Mouse (Mus musculus) stomach, embryonic 16.5 days (tissue): Measurements from ENCODE around the gene Rundc3a. TPM values are rescaled to one million over a fixed set of nuclear protein-coding genes. Genes with fewer than 3 reads are reported as not detected.

ENCODE experiments used
- ATAC-seq: fragments of 200-750 bp; cut with Nextera tagmentation; 2 replicates; pipeline ENCODE4 v1.8.0; 2017; ENCODE audit warnings: moderate number of reproducible peaks, moderate TSS enrichment; ENCODE audit not compliant: insufficient read depth, low FRiP score
- H3K27ac ChIP-seq: fragments of 300-500 bp; sonication (generic); 2 replicates; pipeline ENCODE4 v1.5.1; 2014; ENCODE audit warnings: low read length
- H3K27me3 ChIP-seq: fragments of 300-500 bp; sonication (generic); 2 replicates; pipeline ENCODE4 v1.6.1; 2014; ENCODE audit warnings: low read length, control low read depth, mixed read lengths; ENCODE audit not compliant: control insufficient read depth, insufficient read depth
- H3K36me3 ChIP-seq: fragments of 300-500 bp; sonication (generic); 2 replicates; pipeline ENCODE4 v1.6.1; 2014; ENCODE audit warnings: low read length; ENCODE audit not compliant: control insufficient read depth, insufficient read depth
- H3K4me1 ChIP-seq: fragments of 300-500 bp; sonication (generic); 2 replicates; pipeline ENCODE4 v1.6.1; 2014; ENCODE audit warnings: low read length, control low read depth, mixed read lengths; ENCODE audit not compliant: control insufficient read depth, insufficient read depth
- H3K4me2 ChIP-seq: fragments of 300-500 bp; sonication (generic); 2 replicates; pipeline ENCODE4 v1.6.1; 2014; ENCODE audit warnings: low read depth, low read length, mixed read lengths
- H3K4me3 ChIP-seq: fragments of 300-500 bp; sonication (generic); replicated peaks from 2 replicates; pipeline ENCODE4 v1.5.1; 2014; ENCODE audit warnings: mild to moderate bottlenecking, low read length
- H3K9ac ChIP-seq: fragments of 300-500 bp; sonication (generic); 2 replicates; pipeline ENCODE4 v1.6.1; 2014; ENCODE audit warnings: low read length
- H3K9me3 ChIP-seq: fragments of 300-500 bp; sonication (generic); replicated peaks from 2 replicates; pipeline ENCODE4 v1.6.1; 2016; ENCODE audit warnings: low read length, control low read depth; ENCODE audit not compliant: control insufficient read depth
- WGBS: fragments of 180-500 bp; shearing (Covaris S2); extraction: QIAGEN DNeasy Blood & Tissue Kit; methylation state at CpG from one replicate; pipeline ENCODE4 v1.1.7; 2014; 5-methylcytosine and 5-hydroxymethylcytosine counted together
- polyA plus RNA-seq: library from polyadenylated mRNA; unstranded; fragments of >200 nt; fragmentation: Nextera tagmentation; extraction: Ambion mirVana; gene quantifications from 2 replicates; pipeline ENCODE4 v1.2.1, GENCODE M21; 2015

Gene Rundc3a
- polyA plus RNA-seq, 1 experiment from 2014 or later: 7.6 TPM

- H3K4me3 ChIP-seq: no peak overlapping the region
- no peak overlapping the region for H3K27ac ChIP-seq
- no peak for ATAC-seq
- H3K36me3 ChIP-seq: no peaks in the 10 kb centered on the region
- no peak overlapping the region for H3K4me2 ChIP-seq
- WGBS: 81% methylated on average over 7 of the region's 7 CpGs
- no peak overlapping the region for H3K9ac ChIP-seq
- H3K9me3 ChIP-seq: no peaks in the 10 kb centered on the region
- H3K27me3 ChIP-seq: no peaks in the 10 kb centered on the region
- H3K4me1 ChIP-seq: peaks cover 20% of the 10 kb centered on the region
Measured at GRCm38 (mm10) chr11:102374108-102374725, 19.0 kb upstream of the Rundc3a start.

DNA sequence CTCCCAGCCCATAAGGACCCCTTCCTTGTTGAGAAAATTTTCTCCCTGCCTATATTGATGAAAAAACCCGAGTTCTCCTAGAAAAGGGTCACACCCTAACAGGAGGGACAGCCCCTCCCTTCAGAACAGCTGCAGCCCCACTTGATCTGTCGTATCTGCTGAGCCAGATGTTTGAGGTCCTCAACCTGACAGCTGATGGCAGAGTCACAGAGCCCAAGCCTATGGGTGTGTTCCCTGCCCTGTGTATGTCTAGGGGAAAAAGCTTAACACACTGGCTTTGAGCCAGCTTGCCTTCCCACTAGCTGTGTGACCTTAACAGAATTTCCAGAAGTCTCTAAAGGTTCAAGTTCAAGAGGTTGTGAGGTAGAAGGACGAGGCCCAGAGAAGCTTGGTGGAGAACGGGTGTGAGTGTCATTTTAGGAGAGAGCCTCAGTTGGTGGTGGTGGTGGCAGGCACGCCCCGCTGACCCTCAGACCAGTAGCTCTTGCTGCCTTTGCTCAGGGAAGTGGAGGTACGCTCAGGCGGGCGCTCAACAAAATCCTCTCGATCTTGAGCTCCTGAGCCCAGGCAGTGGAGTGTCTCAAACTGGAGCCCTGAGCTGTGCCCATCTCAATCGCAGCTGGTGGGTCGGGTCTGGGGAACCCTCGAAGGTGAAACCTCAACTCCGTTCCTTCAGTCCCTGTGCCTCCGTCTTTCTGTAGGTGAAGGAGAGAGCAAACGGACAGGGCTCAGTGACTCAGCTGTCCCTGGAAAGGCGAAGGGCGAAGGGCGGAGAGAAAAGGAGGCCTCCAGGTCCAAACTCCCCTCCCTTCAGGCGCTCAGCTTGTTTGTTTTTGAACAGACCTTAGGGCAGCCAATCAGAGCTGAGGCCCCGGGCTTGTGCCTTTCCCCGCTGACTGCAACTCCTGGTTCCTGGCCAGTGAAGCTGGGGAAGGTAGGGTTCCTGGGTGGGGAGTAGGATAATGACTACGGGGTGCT, 17.7 kb upstream of the Rundc3a start:
- peak; percentile 84 for ATAC-seq
- no peaks in the 10 kb centered on the region for H3K36me3 ChIP-seq
- no peaks in the 10 kb centered on the region for H3K27me3 ChIP-seq
- H3K4me1 ChIP-seq: peaks cover 20% of the 10 kb centered on the region
- H3K27ac ChIP-seq: peak overlapping the region; percentile 55
- H3K4me2 ChIP-seq: peak overlapping the region; percentile 43
- WGBS: 5% methylated on average over 23 of the region's 23 CpGs
- peak overlapping the region; percentile 22 for H3K4me3 ChIP-seq
- peak overlapping the region; percentile 29 for H3K9ac ChIP-seq
- no peaks in the 10 kb centered on the region for H3K9me3 ChIP-seq

DNA sequence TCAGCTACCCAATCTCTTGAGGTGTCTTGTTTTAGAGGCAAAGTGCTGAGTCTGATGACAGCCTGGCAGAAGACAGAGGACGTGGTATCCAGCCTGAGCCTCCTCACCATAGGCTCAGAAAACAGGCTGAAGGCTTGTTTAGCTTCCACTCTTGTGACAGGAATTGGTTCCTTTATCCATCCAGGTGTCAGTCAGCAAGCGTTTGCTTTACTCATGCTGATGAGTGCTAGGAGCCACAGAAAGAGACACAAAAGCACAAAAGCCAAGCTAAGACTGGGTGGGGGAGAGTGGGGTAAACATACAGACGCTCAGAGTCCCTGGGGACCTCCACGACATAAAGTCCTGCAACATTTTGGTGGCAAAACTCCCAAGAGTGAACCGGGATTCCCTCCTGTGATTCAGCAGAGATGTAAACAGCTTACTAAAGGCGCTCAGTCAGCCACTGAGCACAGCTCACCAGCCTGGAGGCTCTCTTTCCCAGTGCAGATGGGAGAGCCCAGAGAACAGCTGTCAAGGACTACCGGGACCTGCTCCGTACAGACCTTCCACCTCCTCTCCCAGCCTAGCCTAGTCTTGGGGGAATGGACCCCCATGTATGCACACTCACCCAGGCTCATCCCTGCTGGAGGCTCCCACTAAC, 16.9 kb upstream of the Rundc3a start:
- Histone ChIP-seq H3K4me2 (peak overlapping the region; percentile 43), H3K4me1 (peaks cover 20% of the 10 kb centered on the region), H3K27ac (peak overlapping the region; percentile 43), H3K27me3 (no peaks in the 10 kb centered on the region), H3K4me3 (peak overlapping the region; percentile 22), H3K9me3 (no peaks in the 10 kb centered on the region), H3K36me3 (no peaks in the 10 kb centered on the region), H3K9ac (peak overlapping the region; percentile 29)
- 13% methylated on average over 8 of the region's 8 CpGs for WGBS
- no peak for ATAC-seq

GRCm38 (mm10) chr11:102377186-102377585, 16.0 kb upstream of the Rundc3a start:
- Histone ChIP-seq H3K4me2 (no peak overlapping the region), H3K27me3 (no peaks in the 10 kb centered on the region), H3K9me3 (no peaks in the 10 kb centered on the region), H3K27ac (no peak overlapping the region), H3K36me3 (no peaks in the 10 kb centered on the region), H3K4me3 (no peak overlapping the region), H3K9ac (no peak overlapping the region), H3K4me1 (peaks cover 20% of the 10 kb centered on the region)
- 56% methylated on average over 12 of the region's 12 CpGs for WGBS
- no peak for ATAC-seq

- Histone ChIP-seq H3K27me3 (no peaks in the 10 kb centered on the region), H3K36me3 (no peaks in the 10 kb centered on the region), H3K27ac (no peak overlapping the region), H3K9me3 (no peaks in the 10 kb centered on the region), H3K4me3 (no peak overlapping the region), H3K4me1 (peaks cover 16% of the 10 kb centered on the region), H3K9ac (no peak overlapping the region), H3K4me2 (no peak overlapping the region)
- WGBS: 73% methylated on average over 5 of the region's 5 CpGs
- ATAC-seq: no peak
Measured at GRCm38 (mm10) chr11:102380091-102380490, 13.1 kb upstream of the Rundc3a start.

GRCm38 (mm10) chr11:102381341-102382100, 11.7 kb upstream of the Rundc3a start:
- peaks cover 2% of the 10 kb centered on the region; the same call in 1 of the 2 replicates for H3K4me1 ChIP-seq
- H3K36me3 ChIP-seq: no peaks in the 10 kb centered on the region
- WGBS: 30% methylated on average over 4 of the region's 4 CpGs
- no peaks in the 10 kb centered on the region for H3K27me3 ChIP-seq
- H3K27ac ChIP-seq: no peak overlapping the region
- no peaks in the 10 kb centered on the region for H3K9me3 ChIP-seq
- H3K4me2 ChIP-seq: no peak overlapping the region
- ATAC-seq: no peak
- no peak overlapping the region for H3K9ac ChIP-seq
- H3K4me3 ChIP-seq: no peak overlapping the region

GRCm38 (mm10) chr11:102382794-102383193, 10.4 kb upstream of the Rundc3a start:
- ATAC-seq: no peak
- Histone ChIP-seq H3K4me3 (no peak overlapping the region), H3K27me3 (no peaks in the 10 kb centered on the region), H3K36me3 (no peaks in the 10 kb centered on the region), H3K9me3 (no peaks in the 10 kb centered on the region), H3K27ac (no peak overlapping the region), H3K9ac (no peak overlapping the region), H3K4me2 (no peak overlapping the region), H3K4me1 (no peaks in the 10 kb centered on the region)
- WGBS: 84% methylated on average over 3 of the region's 3 CpGs

GRCm38 (mm10) chr11:102383365-102384136, 9.7 kb upstream of the Rundc3a start:
- no peaks in the 10 kb centered on the region for H3K4me1 ChIP-seq
- ATAC-seq: no peak
- no peaks in the 10 kb centered on the region for H3K27me3 ChIP-seq
- no peaks in the 10 kb centered on the region for H3K36me3 ChIP-seq
- H3K9ac ChIP-seq: no peak overlapping the region
- no peak overlapping the region for H3K4me2 ChIP-seq
- no peak overlapping the region for H3K4me3 ChIP-seq
- 70% methylated on average over 1 of the region's 1 CpGs for WGBS
- H3K9me3 ChIP-seq: no peaks in the 10 kb centered on the region
- no peak overlapping the region for H3K27ac ChIP-seq
